Mouse (Mus musculus) megakaryocyte, embryonic 14.5 days (primary cell): ENCODE data around the gene Milr1. TPM values are rescaled to one million over a fixed set of nuclear protein-coding genes. Genes with fewer than 3 reads are reported as not detected.
"Not testable (repeated sequence)": the region's sequence is repeated elsewhere in the genome, so short reads cannot be mapped to it uniquely, and the experiment has no call there.

Experiments used
- H3K27me3 ChIP-seq: replicated peaks from 2 replicates; pipeline ENCODE3; 2012; ENCODE audit warnings: inconsistent platforms
- H3K36me3 ChIP-seq: replicated peaks from 2 replicates; pipeline ENCODE3; 2012; ENCODE audit warnings: low read length, inconsistent platforms, mixed read lengths
- H3K4me1 ChIP-seq: 2 replicates; pipeline ENCODE4 v1.6.1; 2012; ENCODE audit warnings: inconsistent platforms
- H3K4me3 ChIP-seq: replicated peaks from 2 replicates; pipeline ENCODE3; 2012; ENCODE audit warnings: moderate library complexity, mild to moderate bottlenecking, inconsistent platforms
- H3K9me3 ChIP-seq: 2 replicates; pipeline ENCODE4 v1.6.1; 2012; ENCODE audit warnings: inconsistent platforms
- FLI1 ChIP-seq: IDR thresholded peaks from 2 replicates; pipeline ENCODE4 v1.6.1; 2012; ENCODE audit warnings: low read length, inconsistent platforms, mixed read lengths
- GATA1 ChIP-seq: IDR thresholded peaks from 3 replicates; pipeline ENCODE4 v1.6.1; 2012; ENCODE audit warnings: mixed read lengths, low read length, inconsistent platforms, borderline replicate concordance
- polyA plus RNA-seq: library from polyadenylated mRNA; stranded (reverse); fragments of >175 nt; gene quantifications from 2 replicates; pipeline ENCODE4 v1.2.3, GENCODE M21; 2012; ENCODE audit warnings: low replicate concordance; ENCODE audit not compliant: insufficient read depth

Gene Milr1
- polyA plus RNA-seq, 1 experiment, result 1.2 TPM

DNA sequence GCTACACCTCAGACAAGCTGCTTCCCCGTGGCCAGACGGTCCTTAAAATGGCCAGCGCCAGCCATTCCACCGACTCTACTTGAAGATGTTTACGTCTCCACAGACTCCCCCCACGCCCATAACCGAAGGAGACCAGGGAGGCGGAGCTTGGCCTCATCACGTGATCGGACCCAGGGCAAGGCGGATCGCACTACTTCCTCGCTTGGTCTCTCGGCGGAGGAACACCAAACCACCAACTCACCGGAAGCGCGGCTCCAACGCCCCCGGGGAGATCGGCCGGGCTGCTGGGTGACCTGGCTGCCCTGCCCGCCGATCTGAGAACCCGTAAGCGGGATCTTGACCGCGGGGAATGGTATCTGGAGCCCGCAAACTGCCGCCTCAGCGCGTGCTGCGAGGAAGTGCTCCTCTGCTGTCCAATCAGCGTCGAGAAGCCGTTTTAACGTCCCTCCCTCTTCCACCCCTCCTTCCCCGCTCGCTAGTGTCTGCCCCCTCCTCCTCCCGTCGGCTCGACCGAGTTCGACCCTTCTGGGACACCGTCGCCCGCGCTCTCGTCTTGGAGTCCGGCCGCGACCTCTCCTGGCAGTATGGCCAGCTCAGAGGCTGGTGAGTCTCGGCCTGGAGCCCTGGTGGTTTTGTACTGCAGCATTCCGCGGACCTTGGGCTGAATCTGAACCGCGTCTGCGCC is 37.9 kb downstream of the Milr1 start, which contains the start of the genes Ddx5 and Cep95:
TSS of gene Ddx5 (minus strand) at position 411 of the 685 bp plus-strand sequence.
TSS of gene Cep95 (plus strand) at position 478 of the 685 bp plus-strand sequence.
- Histone ChIP-seq H3K9me3 (no peaks in the 10 kb centered on the region), H3K4me3 (peak within 1 kb of the TSS; percentile 95), H3K27me3 (no peaks in the 10 kb centered on the region), H3K4me1 (peaks cover 37% of the 10 kb centered on the region), H3K36me3 (peaks cover 64% of the 10 kb centered on the region)
- TF ChIP-seq GATA1, result no peak
- TF ChIP-seq FLI1, result peak; percentile 55; the same call in 1 of the 2 replicates

DNA sequence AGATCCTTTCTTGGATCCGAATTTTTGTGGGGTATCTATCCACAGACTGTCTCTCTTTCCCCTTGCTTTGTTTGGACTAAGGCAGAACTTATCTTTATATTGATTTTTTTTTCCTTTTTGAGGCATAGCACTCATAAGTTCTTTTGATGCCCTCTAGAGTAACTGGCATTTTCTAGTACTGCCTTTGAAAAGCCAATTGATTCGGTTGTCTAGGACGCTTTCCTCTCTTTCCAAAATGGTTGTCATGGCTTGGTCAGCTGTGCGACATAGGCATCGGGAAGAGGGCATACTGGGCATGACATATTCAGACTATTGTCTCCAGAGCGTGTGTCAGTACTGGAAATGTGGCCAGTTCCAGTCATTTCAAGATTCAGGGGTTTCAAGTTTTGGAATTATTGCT is 38.6 kb downstream of the Milr1 start:
- H3K27me3 ChIP-seq, result no peaks in the 10 kb centered on the region
- TF ChIP-seq FLI1 (no peak), GATA1 (no peak)
- peaks cover 42% of the 10 kb centered on the region for H3K4me1 ChIP-seq
- peak overlapping the region; percentile 95 for H3K4me3 ChIP-seq
- H3K9me3 ChIP-seq, result no peaks in the 10 kb centered on the region
- H3K36me3 ChIP-seq, result peaks cover 64% of the 10 kb centered on the region

DNA sequence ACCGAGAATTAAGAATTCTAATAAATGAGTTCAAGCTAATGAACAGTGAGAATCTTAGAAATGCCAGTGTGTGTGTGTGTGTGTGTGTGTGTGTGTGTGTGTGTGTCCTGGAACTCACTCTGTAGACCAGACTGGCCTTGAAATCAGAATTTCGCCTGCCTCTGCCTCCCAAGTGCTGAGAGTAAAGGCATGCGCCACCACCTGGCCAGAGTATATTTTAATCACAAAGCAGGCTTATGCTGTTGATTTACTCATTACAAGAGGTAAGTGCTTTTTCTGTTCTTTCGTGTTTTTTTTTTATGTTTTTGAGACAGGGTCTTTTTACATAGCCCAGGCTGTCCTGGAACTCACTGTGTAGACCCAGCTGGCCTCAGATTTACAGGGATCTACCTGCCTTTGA is 42.8 kb downstream of the Milr1 start:
- TF ChIP-seq GATA1, result no peak
- TF ChIP-seq FLI1, result no peak
- Histone ChIP-seq H3K9me3 (peaks cover 6% of the 10 kb centered on the region), H3K36me3 (peaks cover 76% of the 10 kb centered on the region), H3K27me3 (no peaks in the 10 kb centered on the region), H3K4me3 (no peak overlapping the region), H3K4me1 (peaks cover 62% of the 10 kb centered on the region)

DNA sequence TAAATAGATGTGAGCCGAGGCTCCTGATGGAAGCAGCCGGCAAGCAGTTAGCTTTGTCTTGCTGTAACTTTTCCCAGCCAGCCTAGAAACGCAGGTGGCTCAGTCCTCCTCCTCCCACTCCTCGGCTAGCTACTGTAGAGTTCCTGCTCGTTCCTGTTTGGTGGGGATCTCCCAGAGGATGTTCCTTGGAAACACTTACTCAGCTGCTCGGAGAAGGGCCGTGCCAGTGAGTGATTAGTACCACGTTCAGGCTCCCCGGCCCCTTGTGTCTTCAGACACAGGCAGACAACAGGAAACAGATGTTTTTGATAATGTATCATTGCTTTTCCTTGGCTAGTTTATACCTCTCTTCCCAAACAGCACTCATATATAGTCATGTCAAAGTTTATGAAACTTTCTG is 44.7 kb downstream of the Milr1 start:
- H3K9me3 ChIP-seq, result peaks cover 6% of the 10 kb centered on the region
- H3K27me3 ChIP-seq, result no peaks in the 10 kb centered on the region
- peak overlapping the region; percentile 58 for H3K4me3 ChIP-seq
- peaks cover 93% of the 10 kb centered on the region for H3K36me3 ChIP-seq
- peaks cover 55% of the 10 kb centered on the region for H3K4me1 ChIP-seq
- TF ChIP-seq FLI1, result no peak
- TF ChIP-seq GATA1, result no peak

DNA sequence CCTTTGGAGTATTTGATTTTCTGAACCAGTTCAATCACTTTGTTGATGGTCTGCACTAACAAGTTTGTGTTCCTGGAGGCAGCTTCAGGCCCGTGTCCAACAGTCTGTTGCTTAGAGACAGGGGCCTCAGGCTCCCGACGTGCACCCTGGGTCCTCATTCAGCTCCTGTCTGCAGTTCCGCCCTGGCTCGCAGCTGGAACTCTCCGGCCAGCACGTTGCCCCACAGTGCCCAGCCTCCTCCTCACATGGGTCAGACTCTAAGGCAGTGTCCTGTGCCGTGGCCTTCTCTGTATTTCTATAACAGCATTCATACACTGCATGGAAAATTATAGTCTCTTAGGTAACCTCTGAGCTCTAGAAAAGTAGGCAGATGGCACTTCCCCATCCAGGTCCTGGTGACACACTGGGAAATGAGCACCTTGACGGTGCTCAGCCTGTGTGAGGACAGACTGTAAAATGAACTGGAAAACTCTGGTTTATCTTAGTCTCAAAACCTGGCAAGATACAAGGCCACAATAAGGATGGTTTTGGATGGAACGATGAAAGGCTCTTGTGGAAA is 51.1 kb downstream of the Milr1 start:
- no peaks in the 10 kb centered on the region for H3K27me3 ChIP-seq
- H3K36me3 ChIP-seq, result peaks cover 86% of the 10 kb centered on the region
- H3K4me1 ChIP-seq, result peaks cover 4% of the 10 kb centered on the region; the same call in 1 of the 2 replicates
- TF ChIP-seq GATA1 (no peak), FLI1 (no peak)
- H3K9me3 ChIP-seq, result peaks cover 6% of the 10 kb centered on the region
- H3K4me3 ChIP-seq, result no peak overlapping the region

DNA sequence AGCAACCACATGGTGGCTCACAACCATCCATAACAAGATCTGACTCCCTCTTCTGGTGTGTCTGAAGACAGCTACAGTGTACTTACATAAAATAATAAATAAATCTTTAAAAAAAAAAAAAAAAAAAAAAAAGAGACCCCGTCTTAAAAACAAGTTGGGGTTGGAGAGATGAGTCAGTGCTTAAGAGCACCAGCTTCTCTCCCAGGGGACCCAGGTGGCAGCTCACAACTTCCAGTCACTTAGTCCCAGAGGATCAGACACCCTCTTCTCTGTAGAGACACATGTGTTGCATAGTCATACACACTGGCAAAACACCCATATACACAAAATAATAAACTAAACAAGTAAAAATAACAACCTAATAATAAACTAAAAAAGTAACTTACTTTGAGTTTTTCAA is 56.4 kb downstream of the Milr1 start:
- peaks cover 87% of the 10 kb centered on the region for H3K36me3 ChIP-seq
- not testable (repeated sequence) for H3K4me3 ChIP-seq, H3K9me3 ChIP-seq

DNA sequence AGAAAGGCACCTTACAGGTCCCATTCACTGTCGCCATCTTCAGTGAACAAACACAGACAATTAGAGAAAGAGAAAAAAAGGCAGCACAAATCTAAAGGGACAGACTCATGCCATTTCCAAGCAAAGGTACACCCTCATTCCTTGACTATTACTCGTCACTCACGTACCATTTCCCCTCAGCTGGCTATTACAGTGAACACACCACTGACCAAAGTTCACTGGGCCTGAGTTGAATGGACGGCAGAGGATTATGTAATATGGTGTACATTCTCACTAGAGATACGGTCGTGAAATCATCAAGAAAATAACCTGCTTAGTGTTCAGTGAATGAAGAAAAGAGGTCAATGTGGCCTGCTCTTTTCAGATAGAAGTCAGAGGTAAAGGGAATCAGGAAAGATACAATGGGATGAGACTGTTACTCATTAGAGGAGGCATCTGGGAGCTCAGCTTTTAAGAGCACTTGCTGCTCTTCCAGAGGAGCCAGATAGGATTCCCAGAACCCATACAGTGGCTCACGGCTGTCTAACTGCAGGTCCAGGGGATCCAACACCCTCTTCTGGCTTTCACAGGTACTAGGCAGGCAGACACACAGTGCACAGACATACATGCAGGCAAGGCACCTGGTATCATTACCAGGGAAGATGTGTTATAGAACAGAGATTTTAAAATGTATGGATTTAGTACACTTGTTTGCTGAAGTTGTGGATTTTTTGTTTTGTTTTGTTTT is 61.5 kb downstream of the Milr1 start:
- H3K36me3 ChIP-seq, result peaks cover 99% of the 10 kb centered on the region
- no peaks in the 10 kb centered on the region for H3K27me3 ChIP-seq
- TF ChIP-seq FLI1 (no peak), GATA1 (no peak)
- H3K4me3 ChIP-seq, result no peak overlapping the region
- 0 out of 2 replicates have a peak, but pooled peaks cover 3% of the 10 kb centered on the region for H3K4me1 ChIP-seq
- no peaks in the 10 kb centered on the region for H3K9me3 ChIP-seq

More for the DNA sequence above, 56.4 kb downstream of the Milr1 start:
- not testable (repeated sequence) for H3K27me3 ChIP-seq, H3K4me1 ChIP-seq

DNA sequence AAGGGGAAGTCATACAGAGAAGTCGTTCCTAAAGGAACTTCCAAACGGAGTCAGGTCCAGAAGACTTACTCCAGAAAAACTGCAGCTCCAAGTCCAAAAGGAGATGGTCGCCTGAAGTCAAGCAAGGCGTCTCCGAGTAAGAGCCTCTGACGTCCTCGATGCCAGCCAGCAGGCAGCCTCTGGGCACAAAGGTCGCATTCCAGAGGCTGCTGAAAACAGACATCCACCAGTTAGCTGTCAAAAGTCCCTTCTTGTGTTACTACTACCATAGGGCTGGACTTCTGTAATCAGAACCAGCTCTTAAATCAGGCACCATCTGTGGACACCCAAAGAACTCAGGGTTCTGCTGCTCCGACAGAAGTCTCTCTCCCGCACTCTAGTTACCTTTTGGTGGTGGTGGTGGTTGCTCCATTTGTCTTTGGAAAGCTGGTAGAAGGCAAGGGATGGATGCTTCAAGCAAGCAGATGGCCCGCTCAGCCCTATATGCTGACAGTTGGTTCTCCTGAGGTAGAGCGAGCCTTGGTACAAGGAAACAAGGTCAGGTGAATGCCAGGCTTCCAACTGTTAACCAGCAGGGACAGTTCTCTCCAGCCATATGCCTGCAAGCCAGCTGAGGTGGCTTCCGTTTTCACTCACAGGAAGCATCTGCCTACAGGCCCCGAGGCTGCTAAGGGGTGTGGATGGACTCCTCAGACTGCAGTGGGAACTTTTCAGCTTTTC is 63.7 kb downstream of the Milr1 start:
- no peaks in the 10 kb centered on the region for H3K27me3 ChIP-seq
- H3K4me3 ChIP-seq, result no peak overlapping the region
- TF ChIP-seq FLI1, result no peak
- TF ChIP-seq GATA1, result no peak
- H3K4me1 ChIP-seq, result peaks cover 9% of the 10 kb centered on the region
- H3K9me3 ChIP-seq, result no peaks in the 10 kb centered on the region
- H3K36me3 ChIP-seq, result peaks cover 100% of the 10 kb centered on the region

DNA sequence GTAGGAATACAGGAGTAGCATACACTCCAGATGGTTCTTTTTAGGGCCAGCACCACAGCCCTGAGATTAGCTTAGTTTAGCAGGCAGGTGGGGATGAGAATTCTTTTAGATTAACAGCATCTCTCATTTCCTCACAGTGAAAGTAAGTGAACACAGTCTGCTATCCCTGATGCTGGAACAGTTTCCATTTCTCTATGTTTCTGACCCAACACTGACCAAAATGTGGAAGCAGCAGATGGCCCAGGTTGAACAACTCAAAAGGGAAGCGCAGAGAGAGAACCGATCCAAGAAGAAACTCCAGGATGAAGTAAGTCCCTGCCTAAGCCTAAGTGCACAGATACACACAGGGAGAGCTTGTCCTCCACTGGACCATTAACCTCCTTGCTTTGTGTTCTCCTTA is 64.3 kb downstream of the Milr1 start:
- Histone ChIP-seq H3K4me3 (no peak overlapping the region), H3K36me3 (peaks cover 100% of the 10 kb centered on the region), H3K9me3 (no peaks in the 10 kb centered on the region), H3K4me1 (peaks cover 9% of the 10 kb centered on the region), H3K27me3 (no peaks in the 10 kb centered on the region)
- no peak for TF ChIP-seq GATA1
- TF ChIP-seq FLI1, result no peak
